Mouse (Mus musculus): ENCODE data around the gene Hnrnpa3. TPM values are rescaled to one million over a fixed set of nuclear protein-coding genes. Genes with fewer than 3 reads are reported as not detected.
A peak's percentile ranks its signal among the peaks of the same experiment; 100 is the strongest.
"Not testable (repeated sequence)": the region's sequence is repeated elsewhere in the genome, so short reads cannot be mapped to it uniquely, and the experiment has no call there.

Gene Hnrnpa3
- polyA plus RNA-seq, 1 experiment: 36.0 TPM

GRCm38 (mm10) chr2:75687040-75687749 is 28.1 kb downstream of the Hnrnpa3 start:
- DNase-seq: peak; percentile 8
- WGBS: 67% methylated on average over 10 of the region's 10 CpGs
- Histone ChIP-seq H3K4me1 (ENCODE audit: control insufficient read depth, insufficient read depth, low read length) (peaks cover 40% of the 10 kb centered on the region), H3K4me3 (replicated peaks; ENCODE audit: extremely low read depth, low read depth, low read length) (no peak overlapping the region)
- no peak for TF ChIP-seq CTCF (IDR thresholded peaks at IDR 0.05; ENCODE audit: insufficient read depth, low read length)
- no peak for TF ChIP-seq POLR2A (IDR thresholded peaks at IDR 0.05; ENCODE audit: borderline replicate concordance, extremely low read depth, low read depth, low read length)

- 37% methylated on average over 1 of the region's 1 CpGs for WGBS
- Histone ChIP-seq H3K4me1 (ENCODE audit: control insufficient read depth, insufficient read depth, low read length) (peaks cover 49% of the 10 kb centered on the region), H3K4me3 (replicated peaks; ENCODE audit: extremely low read depth, low read depth, low read length) (no peak overlapping the region)
- DNase-seq: no peak
- TF ChIP-seq CTCF (IDR thresholded peaks at IDR 0.05; ENCODE audit: insufficient read depth, low read length) (no peak), POLR2A (IDR thresholded peaks at IDR 0.05; ENCODE audit: borderline replicate concordance, extremely low read depth, low read depth, low read length) (no peak)
These were observed 29.8 kb downstream of the Hnrnpa3 start for GRCm38 (mm10) chr2:75688901-75689300.

- 74% methylated on average over 10 of the region's 10 CpGs for WGBS
- Histone ChIP-seq H3K4me3 (replicated peaks; ENCODE audit: extremely low read depth, low read depth, low read length) (no peak overlapping the region), H3K4me1 (ENCODE audit: control insufficient read depth, insufficient read depth, low read length) (peaks cover 46% of the 10 kb centered on the region)
- TF ChIP-seq CTCF (IDR thresholded peaks at IDR 0.05; ENCODE audit: insufficient read depth, low read length) (no peak), POLR2A (IDR thresholded peaks at IDR 0.05; ENCODE audit: borderline replicate concordance, extremely low read depth, low read depth, low read length) (no peak)
- peak; percentile 19 for DNase-seq
These were observed 30.6 kb downstream of the Hnrnpa3 start for GRCm38 (mm10) chr2:75689482-75690158.

- WGBS: 69% methylated on average over 4 of the region's 4 CpGs
- Histone ChIP-seq H3K4me1 (ENCODE audit: control insufficient read depth, insufficient read depth, low read length) (peaks cover 45% of the 10 kb centered on the region), H3K4me3 (replicated peaks; ENCODE audit: extremely low read depth, low read depth, low read length) (no peak overlapping the region)
- no peak for DNase-seq
- TF ChIP-seq CTCF (IDR thresholded peaks at IDR 0.05; ENCODE audit: insufficient read depth, low read length) (no peak), POLR2A (IDR thresholded peaks at IDR 0.05; ENCODE audit: borderline replicate concordance, extremely low read depth, low read depth, low read length) (no peak)
These were observed 31.6 kb downstream of the Hnrnpa3 start for GRCm38 (mm10) chr2:75690656-75691055.

- H3K4me3 ChIP-seq (replicated peaks; ENCODE audit: extremely low read depth, low read depth, low read length): no peak overlapping the region
- DNase-seq: no peak
- TF ChIP-seq POLR2A (IDR thresholded peaks at IDR 0.05; ENCODE audit: borderline replicate concordance, extremely low read depth, low read depth, low read length) (no peak), CTCF (IDR thresholded peaks at IDR 0.05; ENCODE audit: insufficient read depth, low read length) (no peak)
- WGBS: 75% methylated on average over 8 of the region's 8 CpGs
- H3K4me1 ChIP-seq (ENCODE audit: control insufficient read depth, insufficient read depth, low read length): peaks cover 45% of the 10 kb centered on the region
These were observed 32.3 kb downstream of the Hnrnpa3 start for GRCm38 (mm10) chr2:75691316-75691715.

- DNase-seq: no peak
- Histone ChIP-seq H3K4me3 (replicated peaks; ENCODE audit: extremely low read depth, low read depth, low read length) (no peak overlapping the region), H3K4me1 (ENCODE audit: control insufficient read depth, insufficient read depth, low read length) (peaks cover 51% of the 10 kb centered on the region)
- TF ChIP-seq POLR2A (IDR thresholded peaks at IDR 0.05; ENCODE audit: borderline replicate concordance, extremely low read depth, low read depth, low read length) (no peak), CTCF (IDR thresholded peaks at IDR 0.05; ENCODE audit: insufficient read depth, low read length) (no peak)
- WGBS: 66% methylated on average over 6 of the region's 6 CpGs
These were observed 33.3 kb downstream of the Hnrnpa3 start for GRCm38 (mm10) chr2:75692369-75692768.

GRCm38 (mm10) chr2:75694926-75695325 is 35.9 kb downstream of the Hnrnpa3 start:
- H3K4me1 ChIP-seq (ENCODE audit: control insufficient read depth, insufficient read depth, low read length): peaks cover 58% of the 10 kb centered on the region
- DNase-seq; H3K4me3 ChIP-seq (replicated peaks; ENCODE audit: extremely low read depth, low read depth, low read length): not testable (repeated sequence)
- WGBS: 68% methylated on average over 3 of the region's 3 CpGs

GRCm38 (mm10) chr2:75695676-75696350 is 36.8 kb downstream of the Hnrnpa3 start:
- peaks cover 57% of the 10 kb centered on the region for H3K4me1 ChIP-seq (ENCODE audit: control insufficient read depth, insufficient read depth, low read length)
- H3K4me3 ChIP-seq (replicated peaks; ENCODE audit: extremely low read depth, low read depth, low read length): no peak overlapping the region
- TF ChIP-seq POLR2A (IDR thresholded peaks at IDR 0.05; ENCODE audit: borderline replicate concordance, extremely low read depth, low read depth, low read length): no peak
- no peak for TF ChIP-seq CTCF (IDR thresholded peaks at IDR 0.05; ENCODE audit: insufficient read depth, low read length)
- WGBS: 34% methylated on average over 9 of the region's 9 CpGs
- DNase-seq: no peak

- H3K4me3 ChIP-seq (replicated peaks; ENCODE audit: extremely low read depth, low read depth, low read length): no peak overlapping the region
- TF ChIP-seq POLR2A (IDR thresholded peaks at IDR 0.05; ENCODE audit: borderline replicate concordance, extremely low read depth, low read depth, low read length) (no peak), CTCF (IDR thresholded peaks at IDR 0.05; ENCODE audit: insufficient read depth, low read length) (no peak)
- WGBS: 30% methylated on average over 5 of the region's 5 CpGs
- peaks cover 57% of the 10 kb centered on the region for H3K4me1 ChIP-seq (ENCODE audit: control insufficient read depth, insufficient read depth, low read length)
- no peak for DNase-seq
These were observed 37.3 kb downstream of the Hnrnpa3 start for GRCm38 (mm10) chr2:75696371-75696770.

All from lung, adult 2 months (tissue).